Mouse (Mus musculus) cerebellum, adult 11-12 months (tissue): ENCODE results near the gene 1500011B03Rik.
A peak's percentile ranks its signal among the peaks of the same experiment; 100 is the strongest.

Experiments
- DNase-seq: peaks from one replicate; pipeline ENCODE4 v3.0.0; 2022

Gene 1500011B03Rik

GRCm38 (mm10) chr5:114808385-114808784 is 14.9 kb downstream of the 1500011B03Rik start:
- no peak for DNase-seq

DNA sequence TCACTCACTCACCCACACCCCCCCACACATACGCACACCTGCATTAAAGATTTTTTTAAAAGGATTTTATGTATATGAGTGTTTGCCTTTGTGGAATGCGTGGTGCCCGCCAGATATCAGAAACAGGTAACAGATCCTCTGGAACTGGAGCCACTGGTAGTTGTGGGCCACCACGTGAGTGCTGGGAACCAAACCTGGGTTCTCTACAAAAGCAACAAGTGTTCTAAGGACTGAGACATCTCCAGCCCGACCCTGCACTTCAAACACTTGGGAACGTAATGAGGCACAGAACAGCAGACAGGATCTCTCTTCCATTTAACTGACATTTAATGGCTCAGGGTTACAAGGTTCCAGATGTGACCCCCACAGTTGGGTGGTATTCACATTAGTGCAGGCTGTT is 15.4 kb downstream of the 1500011B03Rik start:
- DNase-seq: no peak

GRCm38 (mm10) chr5:114807468-114807867 is 15.8 kb downstream of the 1500011B03Rik start:
- DNase-seq: no peak

GRCm38 (mm10) chr5:114807063-114807462 is 16.2 kb downstream of the 1500011B03Rik start:
- no peak for DNase-seq

DNA sequence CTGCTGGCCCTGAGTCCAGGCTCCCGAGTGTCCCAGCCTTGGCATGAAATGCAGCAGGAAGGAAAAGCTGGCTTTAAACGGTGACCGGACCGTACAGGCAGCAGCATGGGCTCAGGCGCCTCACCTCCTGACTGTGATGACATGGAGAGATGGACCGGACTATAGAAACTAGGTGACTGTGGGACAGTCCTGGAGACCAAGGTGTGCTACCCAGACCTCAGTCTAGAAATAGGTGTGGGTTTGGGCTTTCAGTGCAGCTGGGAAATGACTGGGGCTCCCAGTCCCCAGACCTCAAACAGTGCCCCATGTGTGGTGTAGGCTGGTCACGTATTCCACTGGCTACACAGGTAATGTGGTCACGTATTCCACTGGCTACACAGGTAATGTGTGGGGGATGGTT is 16.6 kb downstream of the 1500011B03Rik start:
- no peak for DNase-seq

- no peak for DNase-seq
Observed at GRCm38 (mm10) chr5:114805436-114806350, 17.6 kb downstream of the 1500011B03Rik start.

- DNase-seq: peak; percentile 67
Observed at GRCm38 (mm10) chr5:114804958-114805357, 18.3 kb downstream of the 1500011B03Rik start.

GRCm38 (mm10) chr5:114804335-114804734 is 18.9 kb downstream of the 1500011B03Rik start:
- DNase-seq: no peak

DNA sequence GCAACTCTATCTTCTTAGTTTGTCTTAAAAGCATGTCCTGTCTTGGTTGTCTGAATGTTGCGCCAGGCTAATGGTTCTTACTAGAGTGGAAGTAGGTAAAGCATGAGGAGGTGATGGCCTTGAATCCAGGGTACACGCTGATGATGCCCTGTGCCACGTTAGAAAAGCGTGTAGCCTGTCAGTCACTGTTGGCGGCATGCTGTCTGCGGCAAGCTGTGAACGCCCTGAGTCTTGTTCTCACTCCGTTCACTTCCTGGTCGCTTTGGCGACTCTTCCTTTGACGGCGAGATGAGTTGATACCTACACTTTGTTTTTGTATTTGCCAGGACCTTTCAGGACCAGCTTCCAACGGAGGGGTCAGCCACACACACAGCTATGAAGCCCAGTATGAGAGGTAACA is 20.0 kb downstream of the 1500011B03Rik start:
- DNase-seq: no peak

DNA sequence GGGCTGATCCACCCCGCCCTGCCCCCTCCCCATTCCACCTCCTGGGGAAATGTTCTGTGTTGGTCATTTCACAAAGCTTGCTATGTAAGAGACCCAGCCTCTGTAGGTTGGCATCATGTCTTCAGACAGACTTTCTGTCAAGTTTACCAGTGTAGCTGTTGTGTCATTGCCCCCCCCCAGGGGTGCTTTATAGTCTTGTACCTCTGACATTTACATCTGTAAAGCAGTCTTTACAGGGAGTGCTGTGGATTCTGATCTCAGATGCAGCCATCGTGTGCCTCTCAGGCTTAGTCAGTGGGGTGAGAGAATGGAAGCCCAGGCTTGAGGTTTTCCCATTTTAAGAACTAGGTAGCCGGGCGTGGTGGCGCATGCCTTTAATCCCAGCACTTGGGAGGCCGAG is 21.4 kb downstream of the 1500011B03Rik start:
- DNase-seq: no peak

GRCm38 (mm10) chr5:114801049-114801448 is 22.2 kb downstream of the 1500011B03Rik start:
- no peak for DNase-seq

DNA sequence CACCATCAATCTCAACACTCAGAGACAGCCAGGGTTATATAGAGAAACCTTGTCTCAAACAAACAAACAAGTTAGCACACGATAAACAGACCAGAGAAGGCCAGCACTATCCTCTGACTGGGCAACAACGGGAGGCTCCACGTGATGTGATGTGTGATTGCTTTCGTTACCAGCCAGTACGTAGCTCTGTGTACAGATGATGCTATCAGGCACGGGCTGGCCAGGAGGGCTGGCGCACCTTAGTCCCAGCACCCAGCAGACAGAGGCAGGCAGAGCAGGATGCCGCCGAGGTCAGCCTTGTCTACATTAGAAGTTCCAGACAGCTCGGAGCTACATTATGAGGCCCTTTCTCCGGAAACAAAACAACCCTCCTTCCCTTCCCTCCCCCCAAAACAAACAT is 23.4 kb downstream of the 1500011B03Rik start:
- no peak for DNase-seq

GRCm38 (mm10) chr5:114797253-114797652 is 26.0 kb downstream of the 1500011B03Rik start:
- DNase-seq: no peak

DNA sequence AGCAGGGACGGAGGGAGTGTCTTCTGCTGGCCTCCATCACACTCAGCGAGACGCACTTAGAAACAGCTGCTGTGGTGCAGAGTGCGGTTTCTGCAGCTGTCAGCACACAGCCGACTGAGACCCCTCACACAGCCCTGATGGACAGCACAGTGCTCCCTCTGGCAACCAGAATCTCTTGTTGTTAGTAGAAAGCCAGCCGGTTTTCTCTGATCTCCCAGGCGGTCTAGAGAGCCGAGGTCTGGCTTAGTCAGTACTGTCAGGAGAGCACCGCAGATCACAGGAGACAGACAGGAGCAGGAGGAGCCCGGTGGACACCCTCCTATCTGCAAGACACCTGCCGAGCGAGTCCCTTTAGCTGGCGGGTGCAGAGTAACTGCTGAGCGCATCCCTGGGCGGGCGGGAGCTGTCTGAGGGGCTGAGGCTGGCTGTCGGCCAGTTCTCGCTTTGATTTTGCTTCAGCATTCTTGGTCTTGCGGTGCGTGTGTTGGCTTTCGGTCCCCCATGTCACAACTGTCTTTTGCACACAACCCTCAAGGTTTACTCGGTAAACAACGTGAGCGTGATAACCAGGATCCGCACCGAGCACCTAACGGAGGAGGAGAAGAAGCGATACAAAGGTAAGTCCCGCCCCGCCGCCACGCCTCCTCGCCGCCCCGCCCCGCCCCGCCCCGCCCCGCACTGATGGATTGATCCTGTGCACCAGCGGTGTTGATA is 26.8 kb downstream of the 1500011B03Rik start:
- peak; percentile 68 for DNase-seq

- DNase-seq: no peak
Observed at GRCm38 (mm10) chr5:114795653-114796052, 27.6 kb downstream of the 1500011B03Rik start.

- DNase-seq: peak; percentile 71
Observed at GRCm38 (mm10) chr5:114795231-114795630, 28.0 kb downstream of the 1500011B03Rik start.

DNA sequence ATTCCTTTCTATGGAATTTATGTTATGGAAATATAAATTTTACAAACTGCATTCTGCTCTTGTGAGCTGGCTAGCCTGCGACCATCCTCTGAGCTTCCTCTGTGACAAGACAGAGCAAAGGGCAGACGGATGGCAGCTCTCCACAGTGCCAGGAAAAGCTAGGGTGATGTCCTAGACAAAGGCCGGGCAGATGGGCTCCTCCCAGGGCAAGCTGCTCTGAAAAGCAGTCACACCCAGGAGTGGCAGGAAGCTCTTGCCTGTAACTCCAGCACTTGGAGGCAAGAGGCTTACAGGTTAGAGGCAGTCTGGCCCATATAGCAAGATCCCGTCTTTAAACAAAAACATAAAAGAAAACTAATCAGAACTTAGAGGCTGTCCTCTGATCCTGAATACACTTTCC is 28.7 kb downstream of the 1500011B03Rik start:
- peak; percentile 82 for DNase-seq

- DNase-seq: peak; percentile 73
Observed at GRCm38 (mm10) chr5:114793317-114793716, 30.0 kb downstream of the 1500011B03Rik start.

GRCm38 (mm10) chr5:114785196-114785595 is 38.1 kb downstream of the 1500011B03Rik start:
- no peak for DNase-seq

GRCm38 (mm10) chr5:114784622-114785165 is 38.6 kb downstream of the 1500011B03Rik start:
- DNase-seq: no peak

DNA sequence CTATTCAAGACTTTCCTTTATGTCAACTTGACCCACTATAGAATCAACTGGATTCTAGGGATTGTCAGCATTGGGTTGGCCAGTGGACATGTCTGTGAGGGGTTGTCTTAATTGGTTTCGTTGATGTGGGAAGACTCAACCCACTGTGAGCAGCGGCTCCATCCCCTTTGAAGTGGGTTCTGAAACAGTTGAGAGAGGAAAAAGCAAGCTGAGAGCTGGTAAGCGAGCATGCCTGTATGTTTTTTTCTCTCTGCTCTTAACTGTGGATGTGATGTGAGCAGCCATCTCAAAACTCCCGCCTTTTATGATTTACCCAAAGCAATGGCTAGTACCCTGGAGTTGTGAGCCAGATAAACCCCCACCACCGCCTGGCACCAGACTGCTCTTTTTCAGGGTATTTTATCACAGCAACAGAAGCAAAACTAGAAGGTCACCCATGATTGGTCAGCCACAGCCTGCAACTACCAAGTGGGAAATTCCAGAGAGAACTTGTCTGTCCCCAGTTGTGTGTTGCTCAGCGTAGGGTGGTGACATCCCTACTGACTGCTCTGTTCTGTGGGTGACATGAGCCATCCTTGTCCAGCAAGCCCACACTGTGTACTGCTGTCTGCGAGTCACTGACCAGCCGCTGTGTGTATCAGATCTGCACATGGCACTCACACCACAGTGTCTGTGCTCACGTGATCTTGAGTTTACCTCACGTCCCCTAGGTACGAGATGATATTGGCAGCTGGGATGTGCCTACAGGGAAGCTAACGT is 39.7 kb downstream of the 1500011B03Rik start:
- DNase-seq: no peak

GRCm38 (mm10) chr5:114782991-114783390 is 40.3 kb downstream of the 1500011B03Rik start:
- DNase-seq: no peak

GRCm38 (mm10) chr5:114780912-114781311 is 42.4 kb downstream of the 1500011B03Rik start:
- no peak for DNase-seq
